In the genomic region with DNA sequence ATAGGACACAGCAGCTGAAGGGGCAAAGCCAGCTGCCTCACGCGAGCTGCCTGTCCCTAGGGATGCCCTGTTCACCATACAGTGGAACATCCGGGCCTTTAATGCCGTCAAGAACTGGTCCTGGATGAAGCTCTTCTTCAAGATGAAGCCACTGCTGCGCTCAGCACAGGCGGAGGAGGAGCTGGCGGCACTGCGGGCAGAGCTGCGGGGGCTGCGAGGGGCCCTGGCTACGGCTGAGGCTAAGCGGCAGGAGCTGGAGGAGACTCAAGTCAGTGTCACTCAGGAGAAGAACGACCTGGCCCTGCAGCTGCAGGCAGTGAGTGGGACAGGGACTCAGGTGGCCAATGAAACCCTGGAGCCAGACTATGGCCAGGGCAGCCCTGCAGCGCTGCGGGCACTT, we compare ENCODE assay signal across 10 mouse cellular contexts. TPM values are rescaled to one million over a fixed set of nuclear protein-coding genes. Genes with fewer than 3 reads are reported as not detected.
DNase-seq lines count a peak whose midpoint lies in the region; ATAC-seq and TF ChIP-seq lines count a peak whose summit lies in the region.
"Had no signal": no experiment of that assay in that cellular context is flagged by ENCODE, and none has a peak within 500 bp of the region (broad histone marks: within the 10 kb centered on the region; RNA-seq: fewer than 3 reads in every experiment).

No protein-coding gene starts in this region.

- H3K4me1 ChIP-seq in embryonic facial prominence, embryonic 12.5 days: peaks cover 20% of the 10 kb centered on the region; the same call in 1 of the 2 replicates
- peaks cover 33% of the 10 kb centered on the region for H3K4me1 ChIP-seq in embryonic facial prominence, embryonic 10.5 days
- peaks cover 12% of the 10 kb centered on the region; the same call in 1 of the 2 replicates for H3K4me1 ChIP-seq in midbrain, embryonic 14.5 days (ENCODE audit: control insufficient read depth, insufficient read depth, low read length)
- no peaks in the 10 kb centered on the region; the same call in 1 of the 2 replicates for H3K4me1 ChIP-seq in midbrain, postnatal 0 days (ENCODE audit: insufficient read depth, low read length)
- H3K4me1 ChIP-seq in E14TG2a.4 (replicated peaks; ENCODE audit: low read depth, low read length): peaks cover 80% of the 10 kb centered on the region
- peaks cover 29% of the 10 kb centered on the region for H3K4me1 ChIP-seq in hindbrain, embryonic 12.5 days

- H3K27ac ChIP-seq in embryonic facial prominence, embryonic 12.5 days: no peak overlapping the region
- no peak overlapping the region for H3K27ac ChIP-seq in embryonic facial prominence, embryonic 10.5 days (replicated peaks)
- no peak overlapping the region for H3K27ac ChIP-seq in midbrain, embryonic 14.5 days (replicated peaks; ENCODE audit: low read depth, low read length)
- H3K27ac ChIP-seq in midbrain, postnatal 0 days (ENCODE audit: low read depth, low read length): no peak overlapping the region
- no peak overlapping the region for H3K27ac ChIP-seq in hindbrain, embryonic 12.5 days
- H3K27ac ChIP-seq: forebrain, embryonic 15.5 days had no signal

- H3K9me3 ChIP-seq in embryonic facial prominence, embryonic 12.5 days: no peaks in the 10 kb centered on the region
- no peaks in the 10 kb centered on the region for H3K9me3 ChIP-seq in embryonic facial prominence, embryonic 10.5 days
- no peaks in the 10 kb centered on the region for H3K9me3 ChIP-seq in midbrain, embryonic 14.5 days (ENCODE audit: control insufficient read depth, low read length)
- no peaks in the 10 kb centered on the region for H3K9me3 ChIP-seq in midbrain, postnatal 0 days (ENCODE audit: low read length)
- no peaks in the 10 kb centered on the region for H3K9me3 ChIP-seq in E14TG2a.4 (ENCODE audit: low read length)
- no peaks in the 10 kb centered on the region for H3K9me3 ChIP-seq in hindbrain, embryonic 12.5 days (replicated peaks)
- H3K9me3 ChIP-seq: forebrain, embryonic 15.5 days had no signal

- no peak for ATAC-seq in embryonic facial prominence, embryonic 12.5 days (ENCODE audit: insufficient number of reproducible peaks, insufficient read depth, low FRiP score, low TSS enrichment)
- ATAC-seq in midbrain, embryonic 14.5 days (ENCODE audit: low FRiP score, low TSS enrichment): no peak
- no peak for ATAC-seq in midbrain, postnatal 0 days (ENCODE audit: low FRiP score)
- 0 out of 2 replicates have a peak, but pooled peaks have one; percentile 3 for ATAC-seq in hindbrain, embryonic 12.5 days (ENCODE audit: low FRiP score)
- ATAC-seq: forebrain, embryonic 15.5 days had no signal

- no peak for DNase-seq in embryonic facial prominence, embryonic 10.5 days (ENCODE audit: low spot score)
- DNase-seq in midbrain, embryonic 14.5 days: peak; percentile 40
- DNase-seq in midbrain, postnatal 0 days (ENCODE audit: low spot score): no peak
- no peak for DNase-seq in liver
- no peak for DNase-seq in heart, postnatal 4 days
- DNase-seq: adrenal gland, adult 8-10 months had no signal

- 58% methylated on average over 15 of the region's 15 CpGs for WGBS in embryonic facial prominence, embryonic 12.5 days
- WGBS in embryonic facial prominence, embryonic 10.5 days: 59% methylated on average over 15 of the region's 15 CpGs
- WGBS in midbrain, embryonic 14.5 days: 49% methylated on average over 15 of the region's 15 CpGs
- 56% methylated on average over 15 of the region's 15 CpGs for WGBS in midbrain, postnatal 0 days
- WGBS in hindbrain, embryonic 12.5 days: 47% methylated on average over 15 of the region's 15 CpGs

- TF ChIP-seq CTCF in midbrain, postnatal 0 days (IDR thresholded peaks at IDR 0.05): no peak
- no peak for TF ChIP-seq CTCF in E14TG2a.4 (conservative IDR thresholded peaks at IDR 0.05; ENCODE audit: low read length)

- H3K36me3 ChIP-seq in embryonic facial prominence, embryonic 12.5 days: peaks cover under 1% of the 10 kb centered on the region; the same call in 1 of the 2 replicates
- H3K36me3 ChIP-seq in embryonic facial prominence, embryonic 10.5 days (replicated peaks): peaks cover 11% of the 10 kb centered on the region
- H3K36me3 ChIP-seq in midbrain, embryonic 14.5 days (ENCODE audit: control insufficient read depth, insufficient read depth, low read length): peaks cover 2% of the 10 kb centered on the region; the same call in 1 of the 2 replicates
- H3K36me3 ChIP-seq in midbrain, postnatal 0 days (ENCODE audit: insufficient read depth, low read length): no peaks in the 10 kb centered on the region
- no peaks in the 10 kb centered on the region for H3K36me3 ChIP-seq in E14TG2a.4 (ENCODE audit: insufficient read depth, low read length)
- 0 out of 2 replicates have a peak, but pooled peaks cover 3% of the 10 kb centered on the region for H3K36me3 ChIP-seq in hindbrain, embryonic 12.5 days

- H3K9ac ChIP-seq in embryonic facial prominence, embryonic 12.5 days: peak overlapping the region; percentile 6; the same call in 1 of the 2 replicates
- no peak overlapping the region for H3K9ac ChIP-seq in midbrain, embryonic 14.5 days (replicated peaks; ENCODE audit: low read length)
- H3K9ac ChIP-seq in midbrain, postnatal 0 days (replicated peaks; ENCODE audit: low read length, poor library complexity, severe bottlenecking): no peak overlapping the region
- H3K9ac ChIP-seq in hindbrain, embryonic 12.5 days: 0 out of 2 replicates have a peak overlapping the region, but pooled peaks have one; percentile 1
- H3K9ac ChIP-seq: forebrain, embryonic 15.5 days had no signal

- no peak overlapping the region for H3K4me3 ChIP-seq in embryonic facial prominence, embryonic 12.5 days
- no peak overlapping the region for H3K4me3 ChIP-seq in embryonic facial prominence, embryonic 10.5 days
- no peak overlapping the region for H3K4me3 ChIP-seq in midbrain, embryonic 14.5 days (replicated peaks; ENCODE audit: low read depth, low read length)
- no peak overlapping the region for H3K4me3 ChIP-seq in midbrain, postnatal 0 days (ENCODE audit: low read depth, low read length)
- peak overlapping the region; percentile 23; the same call in 1 of the 2 replicates for H3K4me3 ChIP-seq in E14TG2a.4 (replicated peaks; ENCODE audit: low read length)
- no peak overlapping the region for H3K4me3 ChIP-seq in hindbrain, embryonic 12.5 days
- H3K4me3 ChIP-seq: forebrain, embryonic 15.5 days had no signal

- no peak overlapping the region for H3K4me2 ChIP-seq in embryonic facial prominence, embryonic 12.5 days (replicated peaks)
- no peak overlapping the region for H3K4me2 ChIP-seq in midbrain, embryonic 14.5 days (ENCODE audit: low read length)
- no peak overlapping the region for H3K4me2 ChIP-seq in midbrain, postnatal 0 days (ENCODE audit: low read depth, low read length, poor library complexity, severe bottlenecking)
- no peak overlapping the region for H3K4me2 ChIP-seq in hindbrain, embryonic 12.5 days (replicated peaks)
- H3K4me2 ChIP-seq: forebrain, embryonic 15.5 days had no signal

- H3K27me3 ChIP-seq in embryonic facial prominence, embryonic 12.5 days: peaks cover 57% of the 10 kb centered on the region
- H3K27me3 ChIP-seq in embryonic facial prominence, embryonic 10.5 days (replicated peaks; ENCODE audit: low read depth, poor library complexity, severe bottlenecking): peaks cover 87% of the 10 kb centered on the region
- H3K27me3 ChIP-seq in midbrain, embryonic 14.5 days (ENCODE audit: control insufficient read depth, insufficient read depth, low read length): peaks cover 27% of the 10 kb centered on the region
- H3K27me3 ChIP-seq in midbrain, postnatal 0 days (ENCODE audit: insufficient read depth, low read length): peaks cover 3% of the 10 kb centered on the region; the same call in 1 of the 2 replicates
- H3K27me3 ChIP-seq in E14TG2a.4 (ENCODE audit: insufficient read depth, low read length): peaks cover 63% of the 10 kb centered on the region
- H3K27me3 ChIP-seq in hindbrain, embryonic 12.5 days: peaks cover 69% of the 10 kb centered on the region

RNA-seq across cellular contexts. Expression of gene Myh7b, which starts 15.3 kb away (rescaled TPM):
- 1.3 and 1.4 TPM in 2 replicates for polyA plus RNA-seq in embryonic facial prominence, embryonic 12.5 days (2016; fragmentation: Nextera tagmentation; extraction: Ambion mirVana)
- polyA plus RNA-seq in embryonic facial prominence, embryonic 10.5 days (2016; fragmentation: Nextera tagmentation; extraction: Ambion mirVana): 0.75 and 0.77 TPM in 2 replicates
- 0.64 and 0.77 TPM in 2 replicates for polyA plus RNA-seq in midbrain, embryonic 14.5 days (2014; fragmentation: Nextera tagmentation; extraction: Ambion mirVana)
- 0.14 and 0.38 TPM in 2 replicates for total RNA-seq in midbrain, postnatal 0 days (2014; rRNA removed)
- polyA plus RNA-seq in midbrain, postnatal 0 days (2015; fragmentation: Nextera tagmentation; extraction: Ambion mirVana): 1.5 and 3.4 TPM in 2 replicates
- polyA plus RNA-seq in hindbrain, embryonic 12.5 days (2016; fragmentation: Nextera tagmentation; extraction: Ambion mirVana): 0.61 and 1.6 TPM in 2 replicates
- total RNA-seq in heart, postnatal 4 days (2021): 10 to 100 TPM; 60.5 to 63.8 TPM

RNA-seq across cellular contexts. Expression of gene Gss, which starts 33.7 kb away (rescaled TPM):
- polyA plus RNA-seq in embryonic facial prominence, embryonic 12.5 days (2016; fragmentation: Nextera tagmentation; extraction: Ambion mirVana): 28.0 and 28.9 TPM in 2 replicates
- 20.2 and 22.9 TPM in 2 replicates for polyA plus RNA-seq in embryonic facial prominence, embryonic 10.5 days (2016; fragmentation: Nextera tagmentation; extraction: Ambion mirVana)
- 14.8 and 15.2 TPM in 2 replicates for polyA plus RNA-seq in midbrain, embryonic 14.5 days (2014; fragmentation: Nextera tagmentation; extraction: Ambion mirVana)
- total RNA-seq in midbrain, postnatal 0 days (2014; rRNA removed): 9.2 and 12.9 TPM in 2 replicates
- 11.6 and 12.1 TPM in 2 replicates for polyA plus RNA-seq in midbrain, postnatal 0 days (2015; fragmentation: Nextera tagmentation; extraction: Ambion mirVana)
- 17.0 and 18.3 TPM in 2 replicates for polyA plus RNA-seq in hindbrain, embryonic 12.5 days (2016; fragmentation: Nextera tagmentation; extraction: Ambion mirVana)
- total RNA-seq in heart, postnatal 4 days (2021): 10 to 100 TPM; 17.3 to 18.2 TPM

Comparison
In these comparisons a context has a peak if more than half of its experiments do, and no peak if none do; other contexts are left out.
1. H3K9ac ChIP-seq: peak in embryonic facial prominence, embryonic 12.5 days (single experiment) and hindbrain, embryonic 12.5 days (single experiment); none in midbrain, embryonic 14.5 days (single experiment) and midbrain, postnatal 0 days (single experiment).